Mouse (Mus musculus): ENCODE data around the gene Kcnd3.

- TF ChIP-seq TAL1 (IDR thresholded peaks at IDR 0.05; ENCODE audit: low read length) (no peak), GATA1 (IDR thresholded peaks at IDR 0.05; ENCODE audit: low read length) (no peak)
These were observed 244.4 kb downstream of the Kcnd3 start for GRCm38 (mm10) chr3:105696387-105697147.

Measured in erythroblast, embryonic 14.5 days (primary cell).